Mouse (Mus musculus) hindbrain, embryonic 12.5 days (tissue): ENCODE measurements around the gene Gng7. TPM values are rescaled to one million over a fixed set of nuclear protein-coding genes. Genes with fewer than 3 reads are reported as not detected.

Experiments used
- ATAC-seq: fragments of 200-750 bp; cut with Nextera tagmentation; 2 replicates; pipeline ENCODE4 v1.8.0; 2017; ENCODE audit warnings: moderate TSS enrichment; ENCODE audit not compliant: low FRiP score
- H3K27ac ChIP-seq: fragments of 300-500 bp; sonication (generic); 2 replicates; pipeline ENCODE4 v1.5.1; 2016; ENCODE audit warnings: mild to moderate bottlenecking
- H3K27me3 ChIP-seq: fragments of 300-500 bp; sonication (generic); 2 replicates; pipeline ENCODE4 v1.6.1; 2016; ENCODE audit warnings: mild to moderate bottlenecking
- H3K36me3 ChIP-seq: fragments of 300-500 bp; sonication (generic); 2 replicates; pipeline ENCODE4 v1.6.1; 2016; ENCODE audit warnings: mild to moderate bottlenecking
- H3K4me1 ChIP-seq: fragments of 300-500 bp; sonication (generic); 2 replicates; pipeline ENCODE4 v1.6.1; 2016
- H3K4me2 ChIP-seq: fragments of 300-500 bp; sonication (generic); replicated peaks from 2 replicates; pipeline ENCODE4 v1.6.1; 2016; ENCODE audit warnings: mild to moderate bottlenecking
- H3K4me3 ChIP-seq: fragments of 300-500 bp; sonication (generic); 2 replicates; pipeline ENCODE4 v1.5.1; 2016; ENCODE audit warnings: mild to moderate bottlenecking
- H3K9ac ChIP-seq: fragments of 300-500 bp; sonication (generic); 2 replicates; pipeline ENCODE4 v1.6.1; 2016; ENCODE audit warnings: mild to moderate bottlenecking, moderate library complexity
- H3K9me3 ChIP-seq: fragments of 300-500 bp; sonication (generic); replicated peaks from 2 replicates; pipeline ENCODE4 v1.6.1; 2016; ENCODE audit warnings: mild to moderate bottlenecking
- WGBS: fragments of 180-500 bp; shearing (Covaris S2); methylation state at CpG from one replicate; pipeline ENCODE4 v1.1.7; 2016; 5-methylcytosine and 5-hydroxymethylcytosine counted together
- polyA plus RNA-seq: library from polyadenylated mRNA; unstranded; fragments of >200 nt; fragmentation: Nextera tagmentation; extraction: Ambion mirVana; gene quantifications from 2 replicates; pipeline ENCODE4 v1.2.1, GENCODE M21; 2016

Gene Gng7
- polyA plus RNA-seq, 1 experiment from 2014 or later = 10.1 TPM

DNA sequence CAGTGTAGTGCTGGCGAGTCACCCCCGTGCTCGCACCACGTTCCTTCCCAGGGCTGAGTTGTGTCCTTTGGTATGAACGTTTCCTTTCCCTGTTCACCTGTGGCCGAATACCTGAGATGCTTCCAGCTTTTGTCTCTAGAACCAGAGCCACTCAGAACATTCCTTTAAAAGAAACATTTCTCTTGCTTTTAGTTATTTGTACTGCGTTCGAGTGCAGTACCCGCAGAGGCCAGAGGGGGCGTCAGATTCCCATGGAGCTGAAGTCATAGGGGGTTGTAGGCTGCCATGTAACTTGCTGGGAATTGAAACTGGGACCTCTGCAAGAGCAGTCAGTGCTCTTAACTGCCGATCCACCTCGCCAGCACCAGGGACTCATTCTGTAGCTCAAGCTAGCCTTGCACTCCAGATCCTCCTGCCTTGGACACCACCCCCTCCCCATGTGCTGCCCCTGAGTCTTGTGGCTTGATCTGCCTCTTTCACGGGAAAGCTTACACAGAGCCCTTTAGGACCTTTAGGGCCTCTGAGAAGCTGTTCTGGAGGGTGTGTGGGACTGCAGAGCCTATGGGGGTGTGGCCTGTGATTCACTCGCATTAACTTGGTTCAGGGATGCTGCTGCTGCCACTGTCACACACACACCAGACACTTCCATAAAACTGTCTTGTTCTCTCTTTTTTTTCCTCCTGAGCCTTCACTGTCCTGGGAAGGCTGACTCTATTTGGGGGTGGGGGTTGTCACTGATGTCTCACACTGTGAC lies 67.9 kb downstream of the Gng7 start:
- H3K4me2 ChIP-seq = no peak overlapping the region

DNA sequence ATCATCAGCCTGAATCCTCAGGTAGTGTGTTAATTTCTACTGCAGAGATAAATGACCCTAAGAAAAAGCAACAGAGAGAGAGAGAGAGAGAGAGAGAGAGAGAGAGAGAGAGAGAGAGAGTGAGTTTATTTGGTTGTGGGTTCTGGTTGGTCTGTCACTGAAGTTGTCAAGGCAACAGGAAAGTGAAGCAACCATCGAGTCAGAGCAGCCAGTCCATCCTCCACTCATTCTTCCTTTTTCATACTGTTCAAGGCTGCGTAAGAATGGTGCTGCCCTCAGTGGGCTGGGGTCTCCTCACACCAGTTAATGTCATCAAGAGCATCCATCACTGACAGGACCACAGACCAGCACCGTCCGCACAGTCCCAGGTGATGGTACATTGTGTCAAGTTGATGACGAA lies 70.5 kb downstream of the Gng7 start:
- Histone ChIP-seq H3K27ac (no peak overlapping the region), H3K4me2 (no peak overlapping the region), H3K9me3 (no peaks in the 10 kb centered on the region), H3K4me3 (no peak overlapping the region), H3K27me3 (peaks cover 16% of the 10 kb centered on the region; the same call in 1 of the 2 replicates), H3K4me1 (peaks cover 23% of the 10 kb centered on the region), H3K36me3 (no peaks in the 10 kb centered on the region), H3K9ac (no peak overlapping the region)
- no peak for ATAC-seq
- WGBS = 78% methylated on average over 5 of the region's 5 CpGs

More for the DNA sequence above, 67.9 kb downstream of the Gng7 start:
- Histone ChIP-seq H3K4me3 (no peak overlapping the region), H3K9me3 (no peaks in the 10 kb centered on the region), H3K4me1 (peaks cover 8% of the 10 kb centered on the region; the same call in 1 of the 2 replicates), H3K27ac (no peak overlapping the region), H3K36me3 (no peaks in the 10 kb centered on the region), H3K9ac (no peak overlapping the region), H3K27me3 (peaks cover 7% of the 10 kb centered on the region; the same call in 1 of the 2 replicates)
- no peak for ATAC-seq
- WGBS = 65% methylated on average over 14 of the region's 14 CpGs

DNA sequence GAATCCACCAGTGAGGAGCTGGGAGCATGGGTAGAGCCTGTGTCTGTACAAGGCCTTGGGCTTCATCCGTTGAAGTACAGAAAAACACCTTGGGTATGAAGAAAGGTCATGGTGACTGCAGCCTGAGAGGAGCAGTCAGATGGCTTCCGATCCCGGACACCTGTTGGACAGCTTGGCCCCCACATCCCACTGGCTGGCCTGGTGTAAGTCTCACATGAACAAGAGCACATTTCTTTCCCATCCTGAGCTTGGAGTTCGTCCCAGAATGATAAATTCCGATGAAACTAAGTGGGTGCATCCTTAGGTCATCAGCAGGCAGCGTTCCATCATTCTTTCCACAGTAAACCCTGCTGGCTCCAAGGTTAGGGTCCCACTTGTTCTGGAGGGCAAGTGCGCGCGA lies 71.0 kb downstream of the Gng7 start:
- Histone ChIP-seq H3K4me2 (no peak overlapping the region), H3K27ac (no peak overlapping the region), H3K4me3 (no peak overlapping the region), H3K27me3 (peaks cover 16% of the 10 kb centered on the region; the same call in 1 of the 2 replicates), H3K36me3 (no peaks in the 10 kb centered on the region), H3K9me3 (no peaks in the 10 kb centered on the region), H3K4me1 (peaks cover 23% of the 10 kb centered on the region), H3K9ac (no peak overlapping the region)
- no peak for ATAC-seq
- WGBS = 82% methylated on average over 9 of the region's 9 CpGs

DNA sequence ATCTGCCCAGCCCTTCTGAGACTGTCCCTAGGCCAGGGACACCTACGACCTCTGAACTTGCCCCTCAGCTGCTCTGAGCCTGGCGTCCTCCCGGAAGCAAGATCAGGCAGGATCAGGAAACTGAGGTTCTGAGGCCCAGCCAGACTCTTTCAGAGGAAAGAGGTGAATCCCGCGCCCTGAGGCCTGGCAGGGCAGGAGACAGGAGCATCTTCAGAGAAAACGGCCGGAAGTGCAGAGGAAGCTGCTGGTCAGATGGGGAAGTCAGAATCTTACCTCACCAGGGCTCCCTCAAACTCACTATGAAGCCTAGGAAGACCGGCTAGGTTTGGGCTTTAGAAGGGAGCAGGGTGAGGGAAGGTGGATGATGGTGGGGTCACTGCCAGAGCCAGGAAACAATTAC lies 71.8 kb downstream of the Gng7 start:
- WGBS = 59% methylated on average over 8 of the region's 8 CpGs

DNA sequence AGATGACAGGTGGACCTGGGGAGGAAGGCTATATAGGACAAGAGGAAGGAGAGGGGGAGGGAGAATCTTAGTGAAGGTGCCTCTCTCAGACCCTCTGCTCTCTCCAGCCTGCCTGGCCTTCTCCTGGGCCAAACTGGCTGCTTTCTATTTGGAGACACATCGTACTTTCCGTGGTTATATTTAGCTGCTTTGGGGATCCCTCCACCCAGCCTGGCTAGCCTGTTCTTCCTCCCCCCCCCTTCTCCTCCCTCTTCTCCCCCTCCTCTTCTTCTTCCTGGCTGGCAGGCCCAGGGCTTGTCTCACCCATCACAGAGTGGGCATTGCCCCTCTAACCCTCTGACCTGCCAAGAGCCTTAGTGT lies 73.8 kb downstream of the Gng7 start:
- Histone ChIP-seq H3K27me3 (peaks cover 42% of the 10 kb centered on the region), H3K9ac (no peak overlapping the region)
- ATAC-seq = no peak

More for the DNA sequence above, 71.8 kb downstream of the Gng7 start:
- Histone ChIP-seq H3K27ac (no peak overlapping the region), H3K4me3 (no peak overlapping the region), H3K36me3 (no peaks in the 10 kb centered on the region), H3K4me1 (peaks cover 26% of the 10 kb centered on the region), H3K27me3 (peaks cover 22% of the 10 kb centered on the region), H3K9me3 (no peaks in the 10 kb centered on the region), H3K9ac (no peak overlapping the region), H3K4me2 (no peak overlapping the region)
- no peak for ATAC-seq

DNA sequence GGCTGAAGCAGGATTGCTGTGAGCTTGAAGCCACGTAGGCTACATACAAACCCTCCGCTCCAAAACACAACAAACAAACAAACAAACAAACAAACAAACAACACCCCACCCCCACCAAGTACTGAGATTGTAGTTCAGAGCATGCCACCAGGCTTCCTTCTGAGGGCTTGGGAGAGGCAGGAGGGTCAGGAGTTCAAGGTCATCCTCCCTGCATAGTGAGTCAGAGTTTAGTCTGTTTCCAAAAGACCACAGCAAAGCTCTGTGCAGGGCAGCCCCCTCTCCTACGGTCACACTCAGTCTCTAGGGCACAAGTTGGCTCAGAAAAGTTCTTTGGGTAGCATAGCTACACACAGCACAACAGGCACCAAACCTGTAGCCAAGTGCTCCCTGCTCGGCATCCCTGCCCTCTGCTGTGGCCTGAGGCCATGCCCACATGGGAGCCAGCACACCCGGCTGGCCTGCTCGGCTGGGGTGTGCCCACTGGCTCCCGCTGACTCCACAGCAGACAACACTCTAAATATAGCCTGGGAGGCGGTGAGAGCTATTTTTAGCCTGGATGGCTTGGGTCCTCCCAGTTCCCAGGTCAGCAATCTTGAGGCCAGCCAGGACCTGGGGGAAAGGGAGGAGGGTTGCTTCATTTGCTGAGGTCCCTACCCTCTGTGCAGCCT lies 74.3 kb downstream of the Gng7 start:
- Histone ChIP-seq H3K4me3 (no peak overlapping the region), H3K27me3 (peaks cover 47% of the 10 kb centered on the region)

More for the DNA sequence above, 73.8 kb downstream of the Gng7 start:
- 68% methylated on average over 2 of the region's 2 CpGs for WGBS
- Histone ChIP-seq H3K4me3 (no peak overlapping the region), H3K9me3 (no peaks in the 10 kb centered on the region), H3K36me3 (no peaks in the 10 kb centered on the region), H3K4me2 (no peak overlapping the region), H3K4me1 (peaks cover 46% of the 10 kb centered on the region), H3K27ac (no peak overlapping the region)

DNA sequence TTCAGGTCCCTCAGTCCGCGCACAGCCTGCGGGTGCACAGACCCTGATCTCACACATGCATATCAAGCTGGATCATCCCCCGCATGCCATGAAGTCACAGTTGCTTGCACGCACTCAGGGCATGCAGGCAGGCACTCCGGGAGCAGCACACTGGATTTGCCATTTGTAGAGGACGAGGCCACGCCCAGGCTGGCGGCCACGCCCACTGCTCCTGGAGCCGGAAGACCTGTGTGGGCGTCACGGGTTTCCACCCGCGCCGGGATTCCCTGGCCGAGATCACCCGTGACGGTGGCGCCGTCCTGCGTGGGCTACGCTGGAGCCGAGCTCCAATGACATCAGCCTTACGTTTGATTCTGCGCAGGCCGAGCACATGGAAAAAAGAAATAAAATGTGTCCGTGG lies 75.1 kb downstream of the Gng7 start:
- peak; percentile 48 for ATAC-seq
- peak overlapping the region; percentile 34 for H3K4me3 ChIP-seq
- H3K4me1 ChIP-seq = peaks cover 55% of the 10 kb centered on the region
- H3K9ac ChIP-seq = peak overlapping the region; percentile 49
- 7% methylated on average over 28 of the region's 28 CpGs for WGBS
- peak overlapping the region; percentile 70 for H3K4me2 ChIP-seq
- H3K27ac ChIP-seq = peak overlapping the region; percentile 52
- no peaks in the 10 kb centered on the region for H3K36me3 ChIP-seq
- peaks cover 55% of the 10 kb centered on the region for H3K27me3 ChIP-seq
- no peaks in the 10 kb centered on the region for H3K9me3 ChIP-seq

More for the DNA sequence above, 74.3 kb downstream of the Gng7 start:
- no peaks in the 10 kb centered on the region for H3K36me3 ChIP-seq
- ATAC-seq = no peak
- no peaks in the 10 kb centered on the region for H3K9me3 ChIP-seq
- peak overlapping the region; percentile 70 for H3K4me2 ChIP-seq
- H3K9ac ChIP-seq = no peak overlapping the region
- no peak overlapping the region for H3K27ac ChIP-seq
- WGBS = 46% methylated on average over 8 of the region's 8 CpGs
- peaks cover 51% of the 10 kb centered on the region for H3K4me1 ChIP-seq

DNA sequence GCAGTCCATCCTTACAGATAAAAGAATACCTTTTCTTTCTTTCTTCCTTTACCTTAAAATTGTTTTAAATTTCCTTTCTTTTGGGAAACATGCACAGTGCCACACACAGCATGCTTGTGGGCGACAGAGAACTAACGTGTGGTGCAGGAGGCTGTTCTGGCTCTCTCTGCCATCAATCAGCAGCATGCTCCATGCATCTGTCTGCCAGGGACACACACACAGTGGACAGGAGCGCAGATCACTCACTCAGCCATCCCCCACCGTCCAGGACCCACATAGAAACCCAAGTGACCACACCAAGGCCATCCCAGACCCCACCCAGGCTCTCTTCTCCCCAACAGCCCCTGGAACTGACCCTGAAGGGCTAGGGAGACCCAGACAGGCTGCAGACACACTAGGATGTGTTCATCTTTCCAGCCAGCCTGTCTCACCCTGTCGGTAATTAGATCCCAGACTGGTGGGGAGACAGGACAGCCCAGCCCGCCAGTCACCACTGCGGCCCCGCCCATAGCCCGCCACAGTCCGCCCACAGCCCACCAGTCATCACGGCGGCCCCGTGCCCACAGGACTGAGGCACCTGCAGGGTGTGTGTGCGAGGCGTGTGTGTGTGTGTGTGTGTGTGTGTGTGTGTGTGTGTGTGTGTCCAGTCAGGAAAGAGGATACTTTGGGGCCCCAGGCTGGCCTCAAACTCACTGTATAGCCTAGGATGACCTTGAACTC lies 75.8 kb downstream of the Gng7 start:
- Histone ChIP-seq H3K4me3 (peak overlapping the region; percentile 34), H3K27me3 (peaks cover 62% of the 10 kb centered on the region), H3K27ac (peak overlapping the region; percentile 66)

DNA sequence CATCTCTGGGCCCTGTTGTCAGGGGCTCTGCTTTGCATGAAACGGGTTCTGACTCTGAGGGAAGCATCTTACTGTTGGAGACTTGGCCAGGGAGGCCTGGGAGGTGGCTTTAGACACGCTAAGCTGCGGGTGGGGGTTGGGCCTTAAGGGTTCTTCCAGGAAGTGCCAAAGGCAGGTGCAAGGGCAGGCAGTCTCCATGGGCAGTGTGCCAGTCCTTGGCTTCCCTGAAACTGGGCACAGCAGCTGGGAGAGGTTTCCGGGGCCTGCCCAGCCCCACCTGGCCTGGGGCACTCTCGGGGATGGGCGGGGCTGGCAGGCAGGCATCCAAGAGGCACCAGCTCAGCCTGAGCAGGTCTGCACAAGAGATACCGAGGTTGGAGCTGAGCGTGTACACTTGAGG lies 77.1 kb downstream of the Gng7 start:
- H3K27ac ChIP-seq = peak overlapping the region; percentile 52; the same call in 1 of the 2 replicates
- H3K36me3 ChIP-seq = no peaks in the 10 kb centered on the region
- H3K27me3 ChIP-seq = peaks cover 71% of the 10 kb centered on the region
- no peak overlapping the region for H3K9ac ChIP-seq
- no peak for ATAC-seq
- H3K4me3 ChIP-seq = no peak overlapping the region
- H3K9me3 ChIP-seq = no peaks in the 10 kb centered on the region
- WGBS = 30% methylated on average over 8 of the region's 8 CpGs
- H3K4me2 ChIP-seq = no peak overlapping the region
- peaks cover 75% of the 10 kb centered on the region for H3K4me1 ChIP-seq

More for the DNA sequence above, 75.8 kb downstream of the Gng7 start:
- peak overlapping the region; percentile 49 for H3K9ac ChIP-seq
- 8% methylated on average over 15 of the region's 15 CpGs for WGBS
- no peaks in the 10 kb centered on the region for H3K36me3 ChIP-seq
- peaks cover 61% of the 10 kb centered on the region for H3K4me1 ChIP-seq
- ATAC-seq = peak; percentile 59
- H3K9me3 ChIP-seq = no peaks in the 10 kb centered on the region
- H3K4me2 ChIP-seq = peak overlapping the region; percentile 70

DNA sequence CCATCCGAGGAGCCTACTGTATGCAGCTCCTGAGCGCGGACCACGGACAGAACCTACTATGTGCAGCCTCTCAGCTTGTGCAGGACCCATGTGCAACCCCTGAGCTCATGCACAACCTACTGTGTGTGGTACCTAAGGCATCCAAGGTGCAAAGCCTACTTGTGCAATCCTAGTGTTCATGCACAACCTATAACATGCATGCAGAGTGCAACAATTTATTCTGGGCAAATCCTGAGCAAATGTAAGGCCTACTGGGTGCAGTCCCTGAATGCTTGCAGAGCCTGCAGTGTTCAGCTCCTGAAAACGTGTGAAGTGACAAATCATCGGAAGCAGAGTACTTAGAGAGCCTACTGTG lies 78.0 kb downstream of the Gng7 start:
- no peak for ATAC-seq
- Histone ChIP-seq H3K9ac (peak overlapping the region; percentile 54), H3K4me3 (peak overlapping the region; percentile 29), H3K9me3 (no peaks in the 10 kb centered on the region), H3K27ac (no peak overlapping the region; the same call in 1 of the 2 replicates), H3K36me3 (no peaks in the 10 kb centered on the region), H3K27me3 (peaks cover 76% of the 10 kb centered on the region), H3K4me2 (peak overlapping the region; percentile 51), H3K4me1 (peaks cover 83% of the 10 kb centered on the region)
- 16% methylated on average over 6 of the region's 6 CpGs for WGBS

DNA sequence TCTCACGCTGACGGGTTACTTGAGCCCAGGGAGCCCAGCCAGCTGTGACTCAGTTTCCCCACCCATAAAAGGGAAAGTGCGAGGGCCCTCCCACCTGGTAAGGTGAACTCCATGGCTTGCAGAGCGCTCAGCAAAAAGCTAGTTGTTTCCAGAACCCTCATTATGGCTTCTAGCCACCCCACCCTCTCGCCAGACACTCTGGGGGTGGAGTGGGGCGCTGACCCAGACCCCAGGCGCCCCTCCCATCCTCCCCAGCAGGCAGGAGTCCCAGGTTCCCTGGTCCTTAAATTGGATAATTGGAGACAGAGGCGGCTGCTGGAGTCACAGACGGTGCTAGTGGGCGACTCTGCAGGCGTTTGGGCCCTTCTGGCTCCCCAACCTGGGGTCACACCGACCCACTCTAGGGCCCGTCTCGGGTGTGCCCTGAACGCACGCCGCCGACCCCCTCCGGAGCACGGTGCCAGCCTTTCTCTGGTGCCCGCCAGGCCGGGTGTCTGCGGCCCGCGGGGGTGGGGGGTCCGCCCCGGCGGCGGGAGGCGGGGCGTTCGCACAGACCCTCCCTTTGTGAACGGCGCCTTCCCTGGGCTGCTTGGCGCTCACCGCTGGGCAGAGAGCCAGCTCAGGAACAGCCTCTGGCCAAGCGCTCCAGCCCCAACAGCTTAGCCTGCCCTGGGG lies 78.5 kb downstream of the Gng7 start:
- Histone ChIP-seq H3K27me3 (peaks cover 78% of the 10 kb centered on the region), H3K4me2 (peak overlapping the region; percentile 51), H3K9me3 (no peaks in the 10 kb centered on the region), H3K36me3 (no peaks in the 10 kb centered on the region), H3K4me3 (peak overlapping the region; percentile 29), H3K9ac (peak overlapping the region; percentile 54), H3K27ac (peak overlapping the region; percentile 78), H3K4me1 (peaks cover 89% of the 10 kb centered on the region)
- 1% methylated on average over 37 of the region's 37 CpGs for WGBS
- peak; percentile 33; the same call in 1 of the 2 replicates for ATAC-seq

DNA sequence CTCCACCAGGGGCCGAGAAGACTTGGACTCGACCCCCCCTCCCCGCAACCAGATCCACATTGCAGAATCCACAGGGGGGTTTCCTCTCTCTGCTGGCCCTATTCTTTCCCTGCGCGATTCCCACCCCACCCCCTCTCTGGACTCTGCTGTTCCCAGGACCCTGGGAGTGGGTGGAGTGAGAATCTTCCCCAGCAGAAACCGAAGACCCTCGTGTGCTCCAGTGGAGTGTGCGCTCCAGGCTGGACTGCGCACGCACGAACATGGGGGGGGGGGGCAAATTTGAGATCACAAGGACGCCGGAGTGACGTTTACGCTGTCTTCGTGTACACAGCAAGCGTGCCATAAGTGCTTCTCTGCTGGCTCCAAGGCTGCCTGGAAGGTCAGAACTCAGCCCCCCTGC lies 79.0 kb downstream of the Gng7 start:
- Histone ChIP-seq H3K36me3 (no peaks in the 10 kb centered on the region), H3K9me3 (no peaks in the 10 kb centered on the region), H3K4me1 (peaks cover 93% of the 10 kb centered on the region), H3K4me2 (peak overlapping the region; percentile 51), H3K4me3 (peak overlapping the region; percentile 29; the same call in 1 of the 2 replicates), H3K27ac (peak overlapping the region; percentile 78), H3K9ac (no peak overlapping the region), H3K27me3 (peaks cover 79% of the 10 kb centered on the region)
- whole genome bisulfite sequencing = 5% methylated on average over 17 of the region's 17 CpGs
- ATAC-seq = no peak
